Mouse (Mus musculus) megakaryocyte, embryonic 14.5 days (primary cell): Measurements from ENCODE around the gene Coq2.

Experiments used
- FLI1 ChIP-seq: IDR thresholded peaks from 2 replicates; pipeline ENCODE4 v1.6.1; 2012; ENCODE audit warnings: low read length, inconsistent platforms, mixed read lengths
- GATA1 ChIP-seq: IDR thresholded peaks from 3 replicates; pipeline ENCODE4 v1.6.1; 2012; ENCODE audit warnings: mixed read lengths, low read length, inconsistent platforms, borderline replicate concordance

- TF ChIP-seq GATA1: 0 out of 3 replicates have a peak, but pooled peaks have one; percentile 33
- no peak for TF ChIP-seq FLI1
These were observed 30.9 kb downstream of the Coq2 start for GRCm38 (mm10) chr5:100643991-100644535.
